Mouse (Mus musculus) stomach, postnatal 0 days (tissue): Measurements from ENCODE around the gene Frem1.

Source experiments
- CTCF ChIP-seq: IDR thresholded peaks from 2 replicates; pipeline ENCODE4 v1.5.1; 2016; ENCODE audit warnings: antibody characterized with exemption, low read depth, mild to moderate bottlenecking, moderate library complexity
- EP300 ChIP-seq: optimal IDR thresholded peaks from 2 replicates; pipeline ENCODE3; 2016; ENCODE audit warnings: antibody characterized with exemption

DNA sequence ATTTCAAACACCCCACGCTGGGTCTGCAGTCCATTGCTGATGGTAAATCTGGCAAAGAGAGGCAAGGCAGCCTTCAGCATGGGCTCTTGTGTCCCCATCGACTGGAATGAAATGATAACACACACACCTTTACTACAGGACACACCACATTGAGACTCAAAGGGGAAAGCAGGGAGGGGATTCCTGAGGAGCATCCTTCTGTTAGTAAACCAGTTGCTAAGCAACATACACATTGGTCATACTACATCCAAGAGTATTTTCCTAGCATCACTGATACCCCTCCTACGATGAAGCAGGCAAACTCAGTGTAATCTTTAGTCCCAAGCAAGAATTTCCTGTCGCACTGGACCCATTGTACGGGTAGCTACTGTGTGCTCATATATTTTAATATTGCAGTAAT is 111.5 kb downstream of the Frem1 start:
- TF ChIP-seq EP300, result no peak
- no peak for TF ChIP-seq CTCF
